In the genomic region with DNA sequence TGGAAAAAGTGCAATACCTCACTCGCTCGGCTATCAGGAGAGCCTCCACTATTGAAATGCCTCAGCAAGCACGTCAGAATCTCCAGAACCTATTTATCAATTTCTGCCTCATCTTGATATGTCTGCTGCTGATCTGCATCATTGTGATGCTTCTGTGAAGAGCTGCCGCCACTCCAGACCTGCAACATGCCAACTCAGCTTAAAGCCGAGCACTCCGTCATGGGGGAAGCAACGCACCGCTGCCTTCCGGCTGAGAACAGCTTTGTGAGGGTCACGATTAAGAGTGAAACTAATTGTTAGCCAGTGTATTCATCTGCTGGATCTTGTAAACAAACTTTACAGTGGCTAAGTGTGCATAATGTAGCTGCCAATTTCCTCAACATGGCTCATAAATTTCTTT, we compare ENCODE assay signal across 13 mouse cellular contexts. TPM values are rescaled to one million over a fixed set of nuclear protein-coding genes. Genes with fewer than 3 reads are reported as not detected.
DNase-seq lines count a peak whose midpoint lies in the region; ATAC-seq and TF ChIP-seq lines count a peak whose summit lies in the region.
"Had no signal": no experiment of that assay in that cellular context is flagged by ENCODE, and none has a peak within 500 bp of the region (broad histone marks: within the 10 kb centered on the region; RNA-seq: fewer than 3 reads in every experiment).

No protein-coding gene starts in this region.

- no peaks in the 10 kb centered on the region for H3K4me1 ChIP-seq in kidney, embryonic 14.5 days (ENCODE audit: control insufficient read depth, insufficient read depth, low read length)
- H3K4me1 ChIP-seq in lung, embryonic 16.5 days (replicated peaks; ENCODE audit: control insufficient read depth, insufficient read depth, low read length): peaks cover 10% of the 10 kb centered on the region

- H3K4me2 ChIP-seq in kidney, embryonic 14.5 days (replicated peaks; ENCODE audit: low read depth, low read length): no peak overlapping the region
- peak overlapping the region; percentile 37 for H3K4me2 ChIP-seq in lung, embryonic 16.5 days (ENCODE audit: low read depth, low read length)
- H3K4me2 ChIP-seq: embryonic facial prominence, embryonic 15.5 days had no signal

- H3K9ac ChIP-seq in kidney, embryonic 14.5 days (ENCODE audit: low read depth, low read length): no peak overlapping the region
- H3K9ac ChIP-seq in lung, embryonic 16.5 days (ENCODE audit: low read length): no peak overlapping the region
- H3K9ac ChIP-seq: embryonic facial prominence, embryonic 15.5 days; forebrain, postnatal 0 days had no signal

- no peaks in the 10 kb centered on the region for H3K27me3 ChIP-seq in kidney, embryonic 14.5 days (ENCODE audit: control insufficient read depth, insufficient read depth, low read length)
- H3K27me3 ChIP-seq in lung, embryonic 16.5 days (ENCODE audit: control insufficient read depth, insufficient read depth, low read depth, low read length): no peaks in the 10 kb centered on the region
- H3K27me3 ChIP-seq: embryonic facial prominence, embryonic 15.5 days had no signal

- peak; percentile 13 for DNase-seq in kidney, adult 9 months
- DNase-seq in CD4-positive, CD25-positive, alpha-beta regulatory T cell, adult 2 months (ENCODE audit: low read depth, low spot score): peak; percentile 36
- DNase-seq in brain, embryonic 14.5 days (ENCODE audit: low read depth): peak; percentile 33
- DNase-seq in right cerebral cortex, postnatal 4 days: no peak
- no peak for DNase-seq in cerebellum, postnatal 10 days
- DNase-seq: cerebellum, postnatal 36 days; forebrain, postnatal 0 days; liver; thymus, adult 18-20 months had no signal

- H3K4me3 ChIP-seq in kidney, embryonic 14.5 days (ENCODE audit: low read length): no peak overlapping the region
- H3K4me3 ChIP-seq in lung, embryonic 16.5 days (ENCODE audit: low read length): no peak overlapping the region
- H3K4me3 ChIP-seq: embryonic facial prominence, embryonic 15.5 days; myocyte had no signal

- H3K36me3 ChIP-seq in kidney, embryonic 14.5 days (ENCODE audit: control insufficient read depth, insufficient read depth, low read length): no peaks in the 10 kb centered on the region; the same call in 1 of the 2 replicates
- no peaks in the 10 kb centered on the region for H3K36me3 ChIP-seq in lung, embryonic 16.5 days (ENCODE audit: control insufficient read depth, insufficient read depth, low read length)

- TF ChIP-seq CTCF in brain, embryonic 14.5 days (IDR thresholded peaks at IDR 0.05; ENCODE audit: borderline replicate concordance, extremely low read depth, insufficient read depth, insufficient read length): no peak

- ATAC-seq in kidney, embryonic 14.5 days (ENCODE audit: low FRiP score, low TSS enrichment): no peak
- peak; percentile 56; the same call in 1 of the 2 replicates for ATAC-seq in lung, embryonic 16.5 days (ENCODE audit: low read depth)
- ATAC-seq: forebrain, postnatal 0 days had no signal

- no peaks in the 10 kb centered on the region for H3K9me3 ChIP-seq in kidney, embryonic 14.5 days (ENCODE audit: control insufficient read depth, low read length)
- no peaks in the 10 kb centered on the region for H3K9me3 ChIP-seq in lung, embryonic 16.5 days (ENCODE audit: control insufficient read depth, low read length)
- H3K9me3 ChIP-seq: embryonic facial prominence, embryonic 15.5 days had no signal

- no peak for TF ChIP-seq POLR2A in brain, embryonic 14.5 days (IDR thresholded peaks at IDR 0.05; ENCODE audit: borderline replicate concordance, extremely low read depth, insufficient read depth, insufficient read length, poor library complexity, severe bottlenecking)

- H3K27ac ChIP-seq in kidney, embryonic 14.5 days (ENCODE audit: low read depth, low read length): no peak overlapping the region
- H3K27ac ChIP-seq in lung, embryonic 16.5 days (ENCODE audit: low read length): no peak overlapping the region
- H3K27ac ChIP-seq: embryonic facial prominence, embryonic 15.5 days had no signal

- 78% methylated on average over 10 of the region's 10 CpGs for WGBS in kidney, embryonic 14.5 days
- WGBS in lung, embryonic 16.5 days: 36% methylated on average over 10 of the region's 10 CpGs

RNA-seq across cellular contexts. Expression of gene Pln, which starts 6.4 kb away (rescaled TPM):
- 1.6 TPM in 2 replicates for polyA plus RNA-seq in kidney, embryonic 14.5 days (2014; fragmentation: Nextera tagmentation; extraction: Ambion mirVana)
- 0.06 and 0.07 TPM in 2 replicates for polyA plus RNA-seq in brain, embryonic 14.5 days (2012; rRNA removed)
- polyA plus RNA-seq in lung, embryonic 16.5 days (2015; fragmentation: Nextera tagmentation; extraction: Ambion mirVana): 3.5 and 5.2 TPM in 2 replicates

RNA-seq across cellular contexts. Expression of gene Cep85l, which starts 35.9 kb away (rescaled TPM):
- 6.5 and 7.7 TPM in 2 replicates for polyA plus RNA-seq in kidney, embryonic 14.5 days (2014; fragmentation: Nextera tagmentation; extraction: Ambion mirVana)
- polyA plus RNA-seq in brain, embryonic 14.5 days (2012; rRNA removed): 7.5 and 7.9 TPM in 2 replicates
- polyA plus RNA-seq in lung, embryonic 16.5 days (2015; fragmentation: Nextera tagmentation; extraction: Ambion mirVana): 5.4 and 5.5 TPM in 2 replicates

Comparison
In these comparisons a context has a peak if more than half of its experiments do, and no peak if none do; other contexts are left out.
1. DNase-seq: peak in kidney, adult 9 months (single experiment), CD4-positive, CD25-positive, alpha-beta regulatory T cell, adult 2 months (single experiment) and brain, embryonic 14.5 days (single experiment); none in right cerebral cortex, postnatal 4 days (single experiment) and cerebellum, postnatal 10 days (0 of 2).